Mouse (Mus musculus) heart, postnatal 10 days (tissue): ENCODE measurements at regions not wholly inside any gene's neighbourhood (a gene's known extent, or its start where the extent isn't known, plus 50 kb on each side); places are given as distances from the start of the nearest gene placed in this dataset.

Source experiments
- DNase-seq, 2 experiments: peaks; one replicate each; pipeline ENCODE4 v3.0.0; 2021
- intact Hi-C: fragments of 180-260 bp; cut with DNase I; formaldehyde crosslinking; loops from one replicate; pipeline ENCODE4 v1.15.1; 2025

- intact Hi-C loops = no loop called here
- DNase-seq = no peak
These were observed 55.7 kb downstream of the Plk2 start for GRCm38 (mm10) chr13:110450526-110450925.

GRCm38 (mm10) chr13:110452009-110452525 is 57.2 kb downstream of the Plk2 start:
- no peak for DNase-seq
- intact Hi-C loops = no loop called here

- no peak for DNase-seq
- intact Hi-C loops = no loop called here
These were observed 60.2 kb downstream of the Plk2 start for GRCm38 (mm10) chr13:110455085-110455484.

GRCm38 (mm10) chr13:110455569-110456196 is 60.8 kb downstream of the Plk2 start:
- intact Hi-C loops = no loop called here

GRCm38 (mm10) chr13:110458701-110459100 is 63.9 kb downstream of the Plk2 start:
- no peak for DNase-seq

More at GRCm38 (mm10) chr13:110455569-110456196, 60.8 kb downstream of the Plk2 start:
- no peak for DNase-seq

GRCm38 (mm10) chr13:110461581-110461980 is 66.7 kb downstream of the Plk2 start:
- no peak for DNase-seq
- intact Hi-C loops = no loop called here

More at GRCm38 (mm10) chr13:110458701-110459100, 63.9 kb downstream of the Plk2 start:
- intact Hi-C loops = no loop called here

- intact Hi-C loops = no loop called here
- DNase-seq = no peak
These were observed 76.7 kb downstream of the Plk2 start for GRCm38 (mm10) chr13:110471526-110471925.

GRCm38 (mm10) chr13:110477709-110478108 is 82.9 kb downstream of the Plk2 start:
- intact Hi-C loops = no loop called here

GRCm38 (mm10) chr13:110484358-110484940 is 89.6 kb downstream of the Plk2 start:
- intact Hi-C loops = no loop called here
- no peak for DNase-seq

More at GRCm38 (mm10) chr13:110477709-110478108, 82.9 kb downstream of the Plk2 start:
- DNase-seq = no peak

- DNase-seq = no peak
- intact Hi-C loops = no loop called here
These were observed 90.7 kb downstream of the Plk2 start for GRCm38 (mm10) chr13:110485515-110485914.

- DNase-seq = no peak
- intact Hi-C loops = no loop called here
These were observed 95.3 kb downstream of the Plk2 start for GRCm38 (mm10) chr13:110490166-110490565.

GRCm38 (mm10) chr13:110492296-110493001 is 97.6 kb downstream of the Plk2 start:
- peak; percentile 16 to 19 for DNase-seq
- intact Hi-C loops = no loop called here

GRCm38 (mm10) chr13:110493002-110493552 is 98.2 kb downstream of the Plk2 start:
- intact Hi-C loops = no loop called here
- DNase-seq = no peak

GRCm38 (mm10) chr13:110497461-110497860 is 102.6 kb downstream of the Plk2 start:
- DNase-seq = no peak
- intact Hi-C loops = no loop called here

- no peak for DNase-seq
- intact Hi-C loops = no loop called here
These were observed 113.0 kb downstream of the Plk2 start for GRCm38 (mm10) chr13:110507814-110508362.

- DNase-seq = peak; percentile 24 to 31
- intact Hi-C loops = no loop called here
These were observed 123.1 kb downstream of the Plk2 start for GRCm38 (mm10) chr13:110517986-110518385.

- no peak for DNase-seq
- intact Hi-C loops = no loop called here
These were observed 128.1 kb downstream of the Plk2 start for GRCm38 (mm10) chr13:110522974-110523373.

- intact Hi-C loops = no loop called here
- DNase-seq = peak in 1 of 2 experiments; percentile 27
These were observed 132.8 kb downstream of the Plk2 start for GRCm38 (mm10) chr13:110527681-110528080.

GRCm38 (mm10) chr13:110529624-110530023 is 134.8 kb downstream of the Plk2 start:
- intact Hi-C loops = no loop called here
- no peak for DNase-seq

GRCm38 (mm10) chr13:110534320-110534764 is 139.5 kb downstream of the Plk2 start:
- intact Hi-C loops = loop anchor here (2.0 kb wide), 1 partner anchor 138 kb away; no protein-coding TSS in a partner anchor
- peak; percentile 53 to 59 for DNase-seq

GRCm38 (mm10) chr13:110535785-110536184 is 140.9 kb downstream of the Plk2 start:
- DNase-seq = no peak
- intact Hi-C loops = loop anchor here (2.0 to 5.0 kb wide), 3 partner anchors 139 to 432 kb away; no protein-coding TSS in a partner anchor
